Mouse (Mus musculus) lung, postnatal 25 days (tissue): ENCODE data around the gene Cfap221.
A peak's percentile ranks its signal among the peaks of the same experiment; 100 is the strongest.

Source experiments
- DNase-seq: peaks from one replicate; pipeline ENCODE4 v3.0.0; 2022; ENCODE audit warnings: low spot score

Cfap221 gene

GRCm38 (mm10) chr1:119996798-119997581 is at the start of gene Cfap221:
Gene Cfap221, minus strand, starts transcription at chr1:119997234.
- peak; percentile 28 for DNase-seq

- no peak for DNase-seq
Measured at GRCm38 (mm10) chr1:120044584-120044983, 47.5 kb upstream of the Cfap221 start.

- DNase-seq: no peak
Measured at GRCm38 (mm10) chr1:120042421-120042820, 45.4 kb upstream of the Cfap221 start.

- no peak for DNase-seq
Measured at GRCm38 (mm10) chr1:120038594-120038993, 41.6 kb upstream of the Cfap221 start.

DNA sequence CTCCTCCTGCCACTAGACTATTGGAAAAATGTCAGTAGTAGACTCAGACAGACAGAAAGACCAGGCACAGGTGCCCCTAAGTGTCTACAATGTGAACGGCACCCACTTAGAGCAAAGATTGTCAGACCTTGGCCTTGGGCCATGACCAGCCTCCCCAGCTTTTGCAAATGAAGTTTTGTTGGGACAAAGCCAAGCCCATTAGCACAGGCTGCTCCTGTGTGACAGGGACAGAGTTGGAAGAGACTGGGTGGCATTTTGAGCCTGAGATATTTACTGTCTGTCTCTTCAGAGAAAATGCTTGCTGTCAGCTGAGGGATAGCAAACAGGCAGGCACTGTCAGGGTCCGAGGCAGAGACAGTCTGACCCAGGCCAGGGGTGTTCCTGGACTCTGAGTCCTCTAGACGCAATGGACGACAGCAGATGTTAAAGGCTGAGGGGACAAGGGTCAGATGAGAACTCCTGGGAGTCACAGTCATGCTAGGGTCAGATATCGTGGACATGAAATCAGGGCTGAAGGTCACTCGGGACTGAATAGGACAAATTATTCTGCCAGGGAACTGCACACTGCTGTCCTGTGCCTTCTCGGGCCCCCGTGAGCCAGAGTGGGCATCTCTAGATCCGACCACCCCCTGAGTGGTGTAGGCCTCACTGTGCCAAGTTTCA is 40.1 kb upstream of the Cfap221 start:
- DNase-seq: no peak

- DNase-seq: no peak
Measured at GRCm38 (mm10) chr1:120035456-120036034, 38.5 kb upstream of the Cfap221 start.

DNA sequence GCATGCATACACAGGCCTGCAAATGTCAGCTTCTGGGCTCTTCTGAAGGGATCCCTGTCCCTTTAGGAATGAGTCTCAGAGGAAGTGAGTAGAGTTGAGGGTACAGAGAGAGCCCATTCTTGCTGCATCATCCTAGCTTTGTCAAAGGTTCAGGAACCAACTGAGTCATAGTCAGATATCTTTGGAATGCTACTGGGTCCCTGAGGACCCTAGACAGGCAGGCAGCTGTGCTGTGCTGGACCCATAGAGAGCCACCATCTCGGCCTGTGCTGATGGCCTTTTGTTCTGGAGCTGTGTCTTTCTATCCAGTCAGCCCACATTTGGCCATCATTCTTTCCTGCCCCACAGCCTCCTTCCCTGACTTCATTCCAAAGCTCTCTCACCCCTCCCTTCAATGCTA is 37.8 kb upstream of the Cfap221 start:
- DNase-seq: no peak

DNA sequence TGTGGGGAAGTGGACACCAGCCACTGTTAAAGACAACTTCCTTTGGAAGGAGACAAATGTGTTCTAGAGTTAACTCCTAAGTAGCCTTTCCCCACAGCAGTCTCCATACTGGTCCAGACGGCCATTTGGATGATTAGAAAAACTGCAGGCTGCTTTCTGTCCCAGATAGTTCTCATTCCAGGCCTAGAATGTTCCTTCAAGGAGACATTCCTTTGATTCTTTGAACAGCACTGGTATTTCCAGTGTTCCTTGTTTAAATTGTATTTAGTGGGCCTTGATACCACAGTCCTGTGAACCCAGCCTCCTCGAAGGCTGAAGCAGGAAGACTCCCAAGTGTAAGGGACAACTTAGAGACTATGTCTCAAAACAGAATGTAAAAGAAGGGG is 36.4 kb upstream of the Cfap221 start:
- no peak for DNase-seq

- peak; percentile 83 for DNase-seq
Measured at GRCm38 (mm10) chr1:120032804-120033468, 35.9 kb upstream of the Cfap221 start.

- no peak for DNase-seq
Measured at GRCm38 (mm10) chr1:120030474-120030873, 33.4 kb upstream of the Cfap221 start.

GRCm38 (mm10) chr1:120027693-120028092 is 30.7 kb upstream of the Cfap221 start:
- no peak for DNase-seq

DNA sequence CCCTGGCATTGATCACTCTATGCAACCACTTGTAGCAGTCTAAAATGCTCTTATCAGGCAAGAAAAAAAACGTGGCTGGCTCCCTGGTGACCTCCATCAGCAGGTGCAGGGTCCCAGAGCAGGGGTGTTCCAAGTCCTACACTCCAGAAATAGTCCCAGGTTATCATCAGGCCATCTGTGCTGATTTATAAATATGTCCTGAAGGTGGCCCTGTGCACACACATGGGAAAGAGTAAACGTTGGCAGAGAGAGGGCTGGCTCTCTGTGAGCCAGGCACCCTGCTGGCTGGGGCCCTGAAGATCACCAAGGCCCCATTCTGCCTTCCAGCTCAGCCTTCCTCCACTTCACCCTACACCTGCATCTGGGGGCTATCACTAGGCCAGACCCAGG is 28.0 kb upstream of the Cfap221 start:
- no peak for DNase-seq

DNA sequence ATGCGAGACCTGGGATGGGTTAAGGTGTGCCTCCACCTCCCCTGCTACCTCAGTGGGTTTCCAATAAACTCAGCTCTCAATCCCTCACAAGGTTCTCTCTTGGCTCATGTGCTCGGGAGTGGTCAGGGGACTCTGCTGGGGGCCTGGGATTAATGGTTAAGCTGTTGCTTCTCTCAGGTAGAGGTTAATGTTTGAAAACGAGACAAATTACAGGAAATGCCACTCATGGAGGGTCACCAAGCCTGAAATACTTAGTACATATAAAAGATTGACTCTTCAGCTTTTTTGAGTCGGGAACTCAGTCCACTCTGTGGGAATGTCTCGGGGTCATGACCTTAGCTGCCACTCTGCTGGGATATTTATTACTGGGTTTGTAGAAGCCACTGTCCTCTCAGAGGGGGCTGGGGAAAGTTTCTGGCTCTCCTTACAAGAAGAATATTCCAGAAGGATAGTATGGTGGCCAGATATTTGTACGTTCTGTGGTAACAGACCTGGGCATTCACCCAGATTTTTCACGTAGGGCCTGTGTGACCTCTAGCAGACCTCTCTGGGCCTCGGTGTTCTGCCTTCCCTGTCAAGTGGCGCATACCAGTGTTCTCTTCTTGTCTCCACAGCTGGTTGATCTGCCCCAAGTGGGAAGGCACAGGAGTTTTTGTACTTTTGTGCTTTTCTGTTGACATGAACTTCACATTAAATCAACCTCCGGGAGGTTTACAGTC is 27.5 kb upstream of the Cfap221 start:
- DNase-seq: no peak

DNA sequence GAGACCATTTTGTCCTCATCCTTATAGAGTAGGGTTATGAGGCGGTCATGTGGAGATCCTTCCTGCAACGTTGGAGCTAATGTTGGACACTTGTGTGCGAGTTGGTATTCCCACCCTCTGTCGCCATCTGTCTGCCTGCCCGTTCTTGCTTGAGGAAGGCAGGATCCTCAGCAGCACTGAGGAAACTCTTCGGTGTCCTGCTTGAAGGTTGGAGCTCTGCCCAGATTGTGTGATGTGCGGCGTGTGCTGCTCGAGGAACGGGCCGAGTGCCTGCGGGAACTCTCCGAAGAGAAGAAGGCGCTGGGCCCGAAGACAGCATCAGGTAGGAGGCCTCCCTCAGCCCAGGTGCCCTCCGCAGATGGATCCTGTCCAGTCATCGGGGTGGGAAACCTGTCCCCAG is 24.9 kb upstream of the Cfap221 start:
- DNase-seq: no peak

- no peak for DNase-seq
Measured at GRCm38 (mm10) chr1:120020322-120020897, 23.4 kb upstream of the Cfap221 start.

DNA sequence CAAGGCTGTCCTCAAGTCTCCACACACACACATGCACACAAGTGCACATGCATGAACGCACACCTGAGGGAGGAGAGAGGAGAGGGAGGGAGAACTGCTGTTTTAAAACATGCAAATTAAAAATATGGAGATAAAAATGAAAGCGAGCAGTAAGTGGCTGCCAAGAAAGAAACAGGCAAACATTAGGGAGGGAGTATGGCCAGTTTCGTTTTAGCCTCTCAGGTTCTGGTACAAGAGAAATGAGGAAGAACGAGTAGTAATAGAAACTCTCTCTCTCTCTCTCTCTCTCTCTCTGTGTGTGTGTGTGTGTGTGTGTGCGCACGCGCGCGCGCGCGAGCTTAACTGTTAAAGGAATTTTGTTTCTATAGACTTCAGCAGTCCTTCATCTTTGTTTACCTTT is 22.4 kb upstream of the Cfap221 start:
- DNase-seq: no peak

DNA sequence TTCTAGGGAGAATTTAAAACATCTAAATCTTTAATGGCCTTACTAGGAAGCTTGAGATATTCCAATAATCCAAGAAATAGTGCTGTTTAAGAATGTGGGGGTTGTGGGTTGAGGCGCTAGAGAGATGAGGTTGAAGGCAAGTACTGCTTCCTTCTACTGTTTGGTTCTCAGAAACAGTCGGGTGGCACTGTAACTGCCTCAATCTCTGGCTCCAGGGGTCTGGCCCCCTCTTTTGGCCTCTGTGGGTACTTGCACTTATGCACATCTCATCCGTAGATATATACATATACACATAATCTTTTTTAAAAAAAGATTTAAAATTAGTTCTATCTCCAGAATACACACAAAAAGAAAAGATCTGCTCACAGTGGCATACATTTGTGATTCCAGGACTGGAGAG is 21.9 kb upstream of the Cfap221 start:
- DNase-seq: no peak

DNA sequence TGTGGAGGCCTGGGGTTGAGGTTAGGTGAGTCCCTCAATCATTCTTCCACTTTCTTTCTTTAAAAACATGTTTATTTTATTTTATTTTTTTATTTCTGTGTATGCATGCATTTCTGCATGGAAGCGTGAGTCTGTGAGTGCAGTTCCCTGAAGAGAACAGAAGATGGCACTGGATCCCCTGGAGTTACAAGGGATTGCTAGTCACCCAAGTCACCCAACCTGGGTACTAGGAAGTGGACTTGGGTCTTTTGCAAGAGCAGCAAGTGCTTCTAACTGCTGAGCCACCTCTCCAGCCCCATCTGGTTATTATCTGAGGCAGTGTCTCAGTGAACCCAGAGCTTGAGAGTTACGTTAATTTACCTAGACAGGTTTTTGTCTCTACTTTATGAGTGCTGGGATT is 19.2 kb upstream of the Cfap221 start:
- DNase-seq: no peak

- DNase-seq: peak; percentile 42
Measured at GRCm38 (mm10) chr1:120013111-120013510, 16.1 kb upstream of the Cfap221 start.

DNA sequence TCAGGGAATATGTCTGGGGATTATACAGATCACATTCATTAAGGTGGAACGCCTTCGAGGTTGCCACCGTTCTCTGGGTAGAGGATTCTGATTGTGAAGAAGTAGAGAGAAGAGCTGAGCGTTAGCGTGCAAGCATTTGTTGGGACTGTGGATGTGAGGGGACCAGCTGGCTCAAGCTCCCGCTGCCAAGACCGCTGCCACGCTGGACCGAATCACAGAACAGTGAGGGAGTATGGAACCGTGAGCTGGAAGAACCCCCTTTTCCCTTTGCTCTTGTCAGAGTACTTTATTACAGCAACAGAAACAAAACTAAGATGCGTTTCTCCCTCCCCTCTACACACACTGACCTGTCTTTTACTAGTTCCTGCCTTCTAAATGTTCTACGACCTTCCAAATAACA is 15.6 kb upstream of the Cfap221 start:
- no peak for DNase-seq

GRCm38 (mm10) chr1:120007851-120008588 is 11.0 kb upstream of the Cfap221 start:
- no peak for DNase-seq
